Mouse (Mus musculus) bone marrow macrophage, adult 2 months (primary cell): Measurements from ENCODE around the gene Pdia2. TPM values are rescaled to one million over a fixed set of nuclear protein-coding genes. Genes with fewer than 3 reads are reported as not detected.
"Not testable (repeated sequence)": the region's sequence is repeated elsewhere in the genome, so short reads cannot be mapped to it uniquely, and the experiment has no call there.

Experiments used
- H3K27ac ChIP-seq: 2 replicates; pipeline ENCODE4 v1.5.1; 2012; ENCODE audit warnings: low read depth, low read length; ENCODE audit not compliant: insufficient read depth
- H3K4me1 ChIP-seq: 2 replicates; pipeline ENCODE4 v1.6.1; 2012; ENCODE audit warnings: low read length; ENCODE audit not compliant: control insufficient read depth, insufficient read depth
- H3K4me3 ChIP-seq: 2 replicates; pipeline ENCODE4 v1.5.1; 2012; ENCODE audit warnings: mild to moderate bottlenecking, low read length, moderate library complexity; ENCODE audit not compliant: insufficient read depth
- CTCF ChIP-seq: IDR thresholded peaks from 2 replicates; pipeline ENCODE4 v1.5.1; 2012; ENCODE audit warnings: low read depth, mild to moderate bottlenecking, low read length, moderate library complexity
- POLR2A ChIP-seq: IDR thresholded peaks from 2 replicates; pipeline ENCODE4 v1.6.1; 2012; ENCODE audit warnings: mild to moderate bottlenecking, low read depth, low read length, borderline replicate concordance
- polyA plus RNA-seq: library from polyadenylated mRNA; stranded (reverse); fragments of >200 nt; gene quantifications from 2 replicates; pipeline ENCODE4 v1.2.4, GENCODE M21; 2012; ENCODE audit not compliant: missing spikeins, insufficient read depth, insufficient read length

Gene Pdia2
- polyA plus RNA-seq, 1 experiment = not detected

- H3K27ac ChIP-seq = no peak overlapping the region
- H3K4me1 ChIP-seq = no peaks in the 10 kb centered on the region
- H3K4me3 ChIP-seq = peak overlapping the region; percentile 55
- TF ChIP-seq CTCF (no peak), POLR2A (no peak)
Measured at GRCm38 (mm10) chr17:26203321-26203811, 4.5 kb upstream of the Pdia2 start.

- Histone ChIP-seq H3K4me3 (peak within 1 kb of the TSS; percentile 55), H3K27ac (no peak within 1 kb of the TSS), H3K4me1 (no peaks in the 10 kb centered on the region)
- TF ChIP-seq POLR2A (no peak), CTCF (no peak)
Measured at GRCm38 (mm10) chr17:26202737-26203136, 3.9 kb upstream of the Pdia2 start, which contains the start of gene Rgs11. Gene Rgs11 (plus strand): TSS chr17:26202951.

DNA sequence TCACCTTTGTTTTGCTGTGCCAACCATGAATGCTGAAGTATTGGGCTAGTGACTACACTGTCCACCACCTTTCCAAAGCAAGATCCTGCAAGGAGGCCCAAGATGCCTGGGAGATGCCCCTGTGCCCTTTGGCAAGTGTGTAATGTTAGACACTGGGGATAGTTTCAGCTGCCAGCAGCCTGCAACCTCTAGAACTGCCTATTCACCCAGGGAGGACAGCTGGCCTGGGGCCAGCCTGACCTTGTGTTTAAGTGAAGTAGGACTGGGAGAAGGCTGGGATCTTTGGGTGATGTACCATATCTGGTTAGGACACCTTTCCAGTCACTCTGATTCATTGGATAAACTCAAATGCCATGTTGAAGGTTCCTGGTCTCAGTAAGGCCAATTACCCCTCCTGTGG is 3.1 kb upstream of the Pdia2 start:
- Histone ChIP-seq H3K4me3 (no peak overlapping the region), H3K4me1 (no peaks in the 10 kb centered on the region), H3K27ac (no peak overlapping the region)
- TF ChIP-seq POLR2A (no peak), CTCF (no peak)

DNA sequence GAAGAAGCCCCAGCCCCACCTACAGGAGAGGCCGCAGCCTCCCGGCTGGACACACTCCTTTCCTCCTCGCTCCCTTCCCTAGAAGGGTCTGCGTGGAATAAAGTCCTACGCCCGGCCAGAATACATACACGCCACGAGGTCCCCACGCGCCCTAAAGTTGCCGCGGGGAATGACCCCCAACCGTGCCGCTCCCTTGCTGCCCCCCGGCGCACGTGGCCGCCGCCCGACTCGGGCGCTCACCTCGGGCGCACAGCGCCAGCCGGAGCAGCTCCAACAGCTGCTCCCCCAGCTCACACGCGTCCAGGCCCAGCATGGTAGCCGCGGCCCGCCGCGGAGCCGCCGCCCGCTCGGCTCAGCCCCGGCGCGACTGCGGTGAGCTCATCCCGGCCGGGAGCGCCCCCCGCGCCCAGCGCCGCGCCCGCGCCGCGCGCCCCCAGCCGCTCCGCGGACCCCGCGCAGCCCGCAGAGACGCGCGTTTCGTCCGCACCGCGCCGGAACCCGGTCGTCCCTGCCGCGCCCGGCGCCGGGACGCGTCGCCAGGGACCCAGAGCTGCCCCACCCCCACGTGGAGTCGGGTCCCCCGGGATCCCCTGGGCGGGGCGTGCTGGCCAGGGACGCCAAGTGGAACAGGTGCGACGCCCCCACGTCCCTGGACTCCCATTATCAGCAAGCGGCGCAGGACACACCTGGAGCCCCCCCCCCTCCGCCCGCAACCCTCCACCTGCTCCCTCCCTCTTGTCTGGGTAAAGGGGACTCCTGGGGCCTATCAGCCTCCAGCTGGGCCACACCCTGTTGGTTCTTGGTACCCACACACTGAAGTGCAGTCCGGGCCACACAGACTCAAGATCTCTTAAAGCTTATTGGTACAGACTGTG is 2.2 kb upstream of the Pdia2 start:
- Histone ChIP-seq H3K4me1 (no peaks in the 10 kb centered on the region), H3K27ac (no peak overlapping the region), H3K4me3 (peak overlapping the region; percentile 52)
- TF ChIP-seq POLR2A = no peak
- TF ChIP-seq CTCF = no peak

DNA sequence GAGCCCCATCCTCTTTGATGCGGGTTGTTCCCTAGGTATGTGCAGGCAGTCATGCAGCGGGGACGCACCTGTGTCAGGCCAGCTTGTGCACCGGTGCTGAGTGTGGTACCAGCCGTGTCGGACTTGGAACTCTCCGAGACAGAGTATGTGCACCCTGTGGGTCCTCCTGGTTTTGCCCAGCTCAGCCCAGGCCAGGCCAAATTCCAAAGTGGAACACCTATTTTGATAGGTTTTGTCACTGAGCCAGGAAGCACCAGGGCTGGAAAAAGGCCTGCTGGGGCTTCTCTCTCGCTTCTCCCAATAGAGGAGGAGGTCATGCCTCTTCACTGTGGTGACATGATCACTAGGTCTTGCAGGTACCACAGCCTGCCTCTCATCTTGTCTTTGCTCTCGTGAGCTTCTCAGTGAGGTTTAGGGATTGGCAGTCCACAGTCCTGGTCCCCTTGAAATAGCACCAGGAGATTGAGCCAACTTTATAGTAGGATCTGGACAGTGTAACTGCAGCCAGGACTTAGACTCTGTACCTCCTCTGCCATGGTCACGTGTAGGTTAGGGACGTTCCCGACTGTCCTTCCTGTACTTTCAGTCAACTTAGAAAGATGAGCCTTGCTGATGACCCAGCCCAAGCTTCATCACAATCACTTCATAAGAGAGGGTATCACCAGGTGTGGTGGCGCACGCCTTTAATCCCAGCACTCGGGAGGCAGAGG is 6.3 kb downstream of the Pdia2 start:
- TF ChIP-seq POLR2A = no peak
- Histone ChIP-seq H3K4me1 (no peaks in the 10 kb centered on the region), H3K27ac (no peak overlapping the region), H3K4me3 (no peak overlapping the region)

DNA sequence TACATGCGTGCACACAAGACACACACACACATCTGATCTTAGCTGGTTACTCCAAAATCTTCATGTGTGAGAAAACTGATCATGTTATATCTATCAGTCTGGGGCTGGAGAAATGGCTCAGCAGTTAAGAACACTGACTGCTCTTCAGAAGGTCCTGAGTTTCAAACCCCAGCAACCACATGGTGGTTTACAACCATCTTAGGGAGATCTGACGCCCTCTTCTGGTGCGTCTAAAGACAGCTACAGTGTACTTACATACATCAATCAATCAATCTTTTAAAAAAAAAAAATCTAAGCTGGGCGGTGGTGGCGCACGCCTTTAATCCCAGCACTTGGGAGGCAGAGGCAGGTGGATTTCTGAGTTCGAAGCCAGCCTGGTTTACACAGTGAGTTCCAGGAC is 7.4 kb downstream of the Pdia2 start:
- H3K4me1 ChIP-seq = not testable (repeated sequence)

GRCm38 (mm10) chr17:26188091-26188805 is 10.6 kb downstream of the Pdia2 start:
- TF ChIP-seq POLR2A (no peak), CTCF (no peak)
- no peak overlapping the region for H3K27ac ChIP-seq
- no peak overlapping the region for H3K4me3 ChIP-seq
- H3K4me1 ChIP-seq = no peaks in the 10 kb centered on the region

More for the DNA sequence above, 7.4 kb downstream of the Pdia2 start:
- not testable (repeated sequence) for H3K4me3 ChIP-seq, H3K27ac ChIP-seq

GRCm38 (mm10) chr17:26187592-26187991 is 11.3 kb downstream of the Pdia2 start:
- Histone ChIP-seq H3K27ac (no peak overlapping the region), H3K4me3 (no peak overlapping the region), H3K4me1 (no peaks in the 10 kb centered on the region)
- TF ChIP-seq CTCF = no peak
- no peak for TF ChIP-seq POLR2A

GRCm38 (mm10) chr17:26181179-26181578 is 17.7 kb downstream of the Pdia2 start:
- Histone ChIP-seq H3K4me3 (no peak overlapping the region), H3K27ac (no peak overlapping the region), H3K4me1 (no peaks in the 10 kb centered on the region)
- TF ChIP-seq CTCF (no peak), POLR2A (no peak)
